Mouse (Mus musculus): ENCODE data around the gene Rhbdf2.

Rhbdf2 gene

GRCm38 (mm10) chr11:116589574-116589973 is 37.2 kb downstream of the Rhbdf2 start:
- DNase-seq (ENCODE audit: extremely low read depth, low read depth) = no peak

DNA sequence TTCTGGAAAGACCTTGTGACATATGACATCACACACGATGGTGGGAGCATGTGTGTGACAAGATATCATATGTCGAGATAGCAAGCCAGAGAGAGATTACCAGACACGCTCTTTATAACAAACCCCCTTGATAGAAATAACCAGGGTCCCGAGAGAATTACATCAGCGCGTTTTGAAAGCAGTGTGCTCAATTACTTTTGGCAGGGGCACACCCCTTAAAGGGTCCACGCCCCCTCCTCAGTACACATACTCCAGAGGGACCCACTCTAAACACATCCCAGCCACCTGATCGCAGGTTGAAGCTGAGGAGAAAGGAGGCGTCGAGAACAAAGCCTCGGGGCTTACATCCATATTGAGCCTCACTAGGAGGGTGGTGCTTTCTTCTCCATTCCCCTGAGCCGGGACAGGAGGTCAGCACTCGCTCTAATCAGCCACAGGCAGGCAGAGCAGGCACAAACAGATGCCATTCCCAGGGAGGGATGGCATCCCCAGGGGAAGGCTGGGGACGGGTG is 37.7 kb downstream of the Rhbdf2 start:
- no peak for DNase-seq (ENCODE audit: extremely low read depth, low read depth)

DNA sequence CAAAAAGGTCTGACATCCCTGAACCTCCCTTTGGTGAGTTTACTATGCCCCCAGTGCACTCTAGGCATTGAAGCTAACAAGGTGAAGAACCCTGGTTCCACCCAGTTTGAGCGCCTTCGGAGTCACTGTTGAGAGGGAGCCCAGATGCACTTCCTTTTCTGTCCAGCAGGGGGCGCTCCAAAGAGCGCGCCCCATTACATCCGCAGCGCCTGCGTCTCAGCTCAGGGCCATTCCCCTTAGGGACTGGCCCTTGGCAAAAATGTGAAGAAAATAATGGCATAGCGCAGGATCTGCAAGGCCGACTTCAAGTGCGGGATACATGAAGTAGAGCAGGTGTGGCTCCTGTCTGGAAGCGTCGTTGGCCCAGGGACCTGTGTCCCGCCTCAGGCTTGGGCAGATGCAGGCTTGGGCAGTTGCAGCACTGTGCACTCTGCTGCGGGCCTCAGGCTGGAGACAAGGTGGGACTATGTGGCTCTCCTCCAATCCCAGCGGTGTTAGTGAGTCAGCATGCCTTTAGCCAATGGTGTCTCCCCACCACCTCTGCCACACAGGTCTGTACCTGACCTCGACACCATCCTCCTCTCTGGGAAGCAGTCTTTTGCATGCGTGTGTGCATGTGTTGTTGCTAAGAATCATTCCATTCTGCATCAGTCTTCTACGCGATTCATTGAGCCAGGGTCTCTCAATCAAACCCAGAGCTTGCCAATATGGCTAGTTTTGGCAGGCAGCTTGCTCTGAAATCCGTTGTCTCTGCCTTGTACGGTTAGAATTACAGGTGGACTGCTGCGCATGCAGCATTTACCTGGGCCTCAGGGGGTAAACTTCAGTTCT is 39.8 kb downstream of the Rhbdf2 start:
- peak; percentile 36 for DNase-seq (ENCODE audit: extremely low read depth, low read depth)

- no peak for DNase-seq (ENCODE audit: extremely low read depth, low read depth)
Measured at GRCm38 (mm10) chr11:116586310-116586709, 40.5 kb downstream of the Rhbdf2 start, which contains the start of gene Aanat. Gene Aanat (plus strand): TSS chr11:116586432.

- no peak for DNase-seq (ENCODE audit: extremely low read depth, low read depth)
Measured at GRCm38 (mm10) chr11:116585682-116586081, 41.1 kb downstream of the Rhbdf2 start.

DNA sequence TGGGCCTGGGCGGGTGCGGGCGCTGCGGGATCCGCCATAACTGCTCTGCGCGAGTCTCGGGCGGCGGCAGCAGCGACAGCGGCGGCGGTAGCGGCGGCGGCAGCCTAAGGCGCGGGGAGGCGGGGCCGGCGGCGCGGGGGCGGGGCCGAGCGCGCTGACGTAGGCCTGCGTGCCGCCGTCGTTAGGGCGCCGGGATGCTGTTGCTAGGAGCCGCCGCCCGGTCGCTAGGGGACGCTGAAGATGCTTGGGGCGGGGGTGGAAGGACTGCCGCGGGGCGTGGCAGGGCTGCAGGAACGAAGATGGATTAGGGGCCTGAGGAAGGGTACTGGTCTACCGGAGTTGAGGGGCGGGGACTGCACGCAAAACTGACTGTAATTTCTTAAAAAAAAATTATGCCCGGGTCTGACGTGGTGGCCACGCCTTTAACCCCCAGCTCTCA is 45.4 kb downstream of the Rhbdf2 start, which contains the start of gene Ube2o:
Gene Ube2o (minus strand): TSS at position 72 of the 439 bp plus-strand sequence.
- peak; percentile 47 for DNase-seq (ENCODE audit: extremely low read depth, low read depth)

DNA sequence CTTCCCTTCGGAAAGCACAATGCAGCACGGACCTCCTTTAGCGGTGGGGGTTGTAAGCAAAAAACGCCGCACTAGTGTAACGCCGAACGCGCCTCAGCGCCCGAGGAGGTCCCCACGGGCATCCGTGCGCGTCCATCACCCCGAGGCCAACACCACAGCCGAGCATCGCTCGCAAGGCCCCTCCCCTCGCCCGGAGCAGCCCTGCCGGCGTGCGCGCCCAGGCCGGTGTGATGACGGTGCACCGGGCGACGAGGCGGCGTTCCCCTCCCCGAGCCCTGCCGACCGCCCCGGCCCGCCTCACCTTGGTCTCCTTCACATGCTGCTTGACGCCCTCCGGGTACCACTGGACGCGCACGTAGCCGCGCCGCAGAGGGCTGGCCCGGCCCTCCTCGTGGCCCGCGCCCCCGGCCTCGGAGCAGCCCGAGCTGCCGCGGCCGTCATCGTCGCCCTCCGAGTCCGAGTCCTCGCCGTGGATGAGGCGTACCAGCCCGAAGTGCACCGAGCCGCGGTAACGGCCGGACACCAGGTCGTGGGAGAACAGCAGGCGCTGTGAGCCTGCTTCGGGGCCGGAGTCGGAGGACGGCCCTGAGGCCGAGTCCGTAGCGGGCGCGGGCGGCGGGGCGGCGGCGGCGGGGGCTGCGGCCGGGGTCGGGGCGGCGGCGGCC is 46.0 kb downstream of the Rhbdf2 start:
- DNase-seq (ENCODE audit: extremely low read depth, low read depth) = no peak

- DNase-seq (ENCODE audit: extremely low read depth, low read depth) = peak; percentile 80
Measured at GRCm38 (mm10) chr11:116580031-116580652, 46.7 kb downstream of the Rhbdf2 start.

DNA sequence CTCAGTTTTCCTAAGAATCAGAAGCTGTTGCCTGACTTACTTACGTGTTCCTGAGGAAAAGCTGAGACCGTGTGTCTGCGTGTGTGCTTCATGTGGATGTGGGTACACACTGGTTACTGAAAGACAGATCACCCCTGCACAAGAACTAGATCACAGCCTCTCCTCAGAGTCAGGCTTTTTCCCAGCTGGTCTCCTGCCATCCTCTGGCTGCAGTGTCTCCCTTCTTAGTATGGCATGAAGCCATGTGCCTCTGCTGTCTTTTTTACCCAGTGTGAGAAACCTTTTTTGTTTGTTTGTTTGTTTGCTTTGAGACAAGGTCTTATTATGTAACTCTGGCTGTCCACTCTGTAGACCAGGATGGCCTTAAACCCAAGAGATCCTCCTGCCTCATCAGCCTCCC is 47.5 kb downstream of the Rhbdf2 start:
- no peak for DNase-seq (ENCODE audit: extremely low read depth, low read depth)

DNA sequence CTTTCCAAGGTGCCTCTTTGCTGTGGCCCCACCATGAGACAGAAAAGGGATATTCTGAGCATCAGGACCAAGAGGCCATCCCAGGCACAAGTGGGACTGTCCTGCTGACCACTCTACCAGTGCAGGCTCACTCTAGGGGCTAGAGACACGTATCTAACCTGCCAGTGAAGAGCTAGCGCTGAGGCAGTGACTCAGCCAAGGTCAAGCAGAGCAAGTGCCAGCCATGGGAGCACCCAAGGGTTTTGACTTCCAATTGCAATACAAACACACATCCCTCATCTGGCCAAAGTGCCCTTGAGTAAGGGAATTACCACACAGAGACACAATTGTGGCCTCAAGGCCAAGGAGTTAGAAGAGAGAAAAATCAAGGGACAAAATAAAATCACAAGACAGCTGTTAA is 51.4 kb downstream of the Rhbdf2 start:
- no peak for DNase-seq (ENCODE audit: extremely low read depth, low read depth)

DNA sequence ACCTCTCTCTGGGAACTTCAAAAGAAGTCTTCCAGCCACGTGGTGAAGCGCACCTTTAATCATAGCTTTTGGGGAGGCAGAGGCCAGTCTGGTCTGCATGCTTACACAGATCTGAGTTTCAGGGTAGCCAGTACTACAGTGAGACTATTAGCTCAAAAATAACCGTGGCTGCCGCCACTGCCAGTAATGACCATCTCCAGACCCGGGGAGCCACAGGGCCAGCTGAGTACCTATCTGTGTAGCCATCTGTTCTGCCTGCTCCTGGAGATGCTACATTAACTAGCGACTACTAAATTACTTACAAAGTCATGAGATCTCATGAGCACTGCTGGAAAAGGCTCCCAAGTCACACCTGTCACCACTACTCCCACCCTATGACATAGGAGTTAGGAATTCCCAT is 51.8 kb downstream of the Rhbdf2 start:
- no peak for DNase-seq (ENCODE audit: extremely low read depth, low read depth)

GRCm38 (mm10) chr11:116574486-116574885 is 52.3 kb downstream of the Rhbdf2 start:
- no peak for DNase-seq (ENCODE audit: extremely low read depth, low read depth)

DNA sequence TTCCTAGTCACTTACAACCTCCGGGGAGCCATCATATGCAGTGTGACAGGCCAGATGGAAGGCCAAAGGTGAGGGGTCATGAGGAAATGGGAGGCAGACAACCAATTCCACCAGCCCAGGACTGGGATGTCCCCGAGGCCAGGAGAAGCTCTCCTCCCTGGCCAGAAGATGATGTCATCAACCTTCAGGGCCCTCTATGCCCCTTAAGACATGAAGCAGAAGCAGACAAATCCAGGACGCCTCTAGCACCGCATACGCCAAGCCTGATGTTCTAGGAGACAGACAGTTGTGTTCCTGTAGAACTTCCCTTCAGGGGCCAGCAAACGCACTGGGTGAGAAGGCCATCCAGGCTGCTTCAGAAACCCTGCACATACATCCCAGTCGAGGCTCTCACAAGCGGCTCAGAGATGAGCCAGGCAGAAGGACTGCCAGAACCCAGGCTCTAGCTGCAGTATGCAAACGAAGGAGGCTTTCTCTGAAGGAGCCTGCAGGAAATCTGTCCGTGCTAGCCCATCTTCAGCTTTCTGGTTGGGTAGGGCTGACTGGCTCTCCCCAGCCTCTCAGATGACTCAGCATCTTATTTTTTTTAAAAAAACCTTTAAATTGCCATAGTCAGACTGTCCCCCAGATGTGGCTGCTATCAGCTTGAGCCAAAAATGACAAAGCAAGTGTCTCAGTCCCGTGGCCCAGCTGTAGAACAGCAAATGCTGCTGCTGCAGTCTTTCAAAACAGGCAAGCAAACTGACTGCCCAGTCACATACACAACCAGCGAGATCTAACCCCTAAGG is 53.9 kb downstream of the Rhbdf2 start:
- peak; percentile 65 for DNase-seq (ENCODE audit: extremely low read depth, low read depth)

DNA sequence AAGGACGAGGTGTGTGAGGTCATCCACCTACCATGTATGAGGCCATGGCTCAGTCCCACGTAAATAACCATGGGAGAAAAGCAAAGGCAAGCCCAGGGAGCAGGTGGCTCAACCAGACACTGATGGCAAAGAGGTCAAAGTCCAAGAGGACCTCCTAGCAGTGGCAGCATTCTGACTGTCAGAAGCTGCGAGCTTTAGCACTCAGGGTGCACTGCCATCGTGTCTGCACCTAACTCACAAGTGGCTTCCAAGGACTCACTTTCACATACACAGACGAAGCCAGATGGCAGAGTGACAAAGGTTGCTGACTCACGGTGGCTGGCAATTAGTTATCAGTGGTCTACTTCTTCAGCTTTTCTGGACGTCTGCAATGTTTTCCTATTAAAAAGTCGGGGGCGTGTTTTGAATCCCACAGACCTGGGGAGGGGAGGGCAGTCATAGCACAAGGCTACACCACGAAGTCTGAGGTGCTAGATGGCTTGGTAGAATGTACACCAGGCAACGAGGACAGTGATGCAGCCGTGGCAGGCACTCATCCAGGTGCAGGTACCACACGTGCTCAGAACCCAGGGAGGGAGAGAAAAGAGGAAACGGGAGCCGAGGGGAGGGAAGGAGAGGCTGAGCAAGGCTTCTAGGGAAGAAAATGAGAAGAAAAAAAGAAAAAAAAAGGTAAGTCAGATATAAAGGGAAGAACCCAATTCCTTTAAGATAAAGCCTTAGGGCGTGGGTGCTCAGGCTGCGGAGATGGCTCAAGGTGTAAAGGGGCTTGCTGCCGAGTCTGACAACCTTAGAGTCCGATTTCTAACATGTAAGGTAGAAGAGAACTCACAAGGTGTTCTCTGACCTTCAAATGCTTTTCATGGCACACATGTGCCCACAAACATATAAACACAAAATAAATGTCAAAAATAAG is 54.8 kb downstream of the Rhbdf2 start:
- peak; percentile 80 for DNase-seq (ENCODE audit: extremely low read depth, low read depth)

DNA sequence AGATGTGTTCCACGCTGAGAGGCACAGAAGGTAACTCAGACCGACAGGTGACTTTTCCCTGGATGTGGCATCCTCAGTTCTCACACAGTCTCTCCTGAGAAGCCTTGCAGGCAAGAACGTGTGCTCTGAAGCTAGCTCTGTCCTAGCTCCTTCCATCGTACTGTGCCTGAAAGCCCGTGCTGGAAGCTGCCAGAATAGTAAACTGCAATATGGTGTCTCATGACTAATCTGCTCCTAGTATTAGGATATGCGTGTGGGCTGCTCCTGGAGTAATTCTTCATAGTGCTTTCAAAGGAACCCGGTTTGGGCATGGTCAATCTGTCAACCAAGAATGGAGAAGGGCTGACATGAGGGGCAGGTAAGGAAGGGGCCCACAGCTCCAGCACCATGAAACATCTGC is 56.0 kb downstream of the Rhbdf2 start:
- no peak for DNase-seq (ENCODE audit: extremely low read depth, low read depth)

- DNase-seq (ENCODE audit: extremely low read depth, low read depth) = no peak
Measured at GRCm38 (mm10) chr11:116567531-116567930, 59.3 kb downstream of the Rhbdf2 start.

DNA sequence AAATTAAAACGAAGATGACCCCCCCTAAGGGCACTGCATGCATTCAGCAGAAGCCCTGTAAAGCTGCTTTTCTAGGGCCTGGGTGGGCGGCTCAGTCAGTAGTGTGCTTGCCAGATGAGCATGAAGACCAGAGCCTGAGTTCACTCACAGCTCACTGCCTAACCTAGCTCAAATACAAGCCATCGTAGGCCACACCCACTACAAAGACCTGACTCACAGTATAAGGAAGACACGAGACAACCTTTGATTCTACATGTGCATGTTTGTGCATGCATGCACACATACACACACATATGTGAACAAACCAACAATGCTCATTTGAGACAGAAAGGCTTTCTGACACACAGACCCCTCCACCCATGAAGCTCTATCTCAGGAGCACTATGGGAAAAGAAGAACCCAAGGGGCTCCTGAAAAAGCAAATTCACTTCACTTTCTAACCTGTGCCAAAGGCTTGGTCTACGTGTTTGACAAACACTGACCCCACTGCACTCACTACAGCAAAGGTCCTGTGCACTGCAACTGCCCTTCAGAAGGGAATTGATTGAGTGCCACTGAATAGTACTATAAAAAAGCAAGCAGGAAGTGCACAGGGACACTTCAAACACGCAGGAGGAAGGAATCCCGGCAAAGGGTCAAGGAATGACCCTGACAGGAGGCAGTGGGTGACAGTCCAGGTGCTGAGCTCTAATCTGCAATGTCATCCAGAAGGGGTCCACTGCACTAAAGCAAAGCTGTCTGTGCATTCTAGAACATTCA is 61.4 kb downstream of the Rhbdf2 start:
- no peak for DNase-seq (ENCODE audit: extremely low read depth, low read depth)

GRCm38 (mm10) chr11:116556308-116556707 is 70.5 kb downstream of the Rhbdf2 start:
- no peak for DNase-seq (ENCODE audit: extremely low read depth, low read depth)

DNA sequence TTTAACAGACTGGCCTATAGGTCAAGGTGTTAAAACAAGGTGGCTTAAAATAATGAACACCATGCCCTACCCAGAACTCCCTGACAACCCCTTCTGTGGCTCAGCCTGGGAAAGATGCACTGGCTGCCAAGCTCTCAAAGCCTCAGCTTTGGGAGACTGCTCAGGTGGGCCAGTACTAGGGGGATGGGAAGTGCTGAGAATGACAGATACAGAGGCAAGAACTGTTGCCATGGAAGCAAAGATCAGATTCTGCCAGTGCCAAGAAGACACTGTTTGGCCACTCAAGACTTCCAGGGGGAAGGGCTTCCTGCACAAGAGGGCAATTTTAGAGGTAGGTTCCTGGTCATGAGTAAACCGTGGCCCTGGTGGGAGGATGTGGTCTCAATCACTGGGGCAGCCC is 71.2 kb downstream of the Rhbdf2 start:
- DNase-seq (ENCODE audit: extremely low read depth, low read depth) = no peak

Measured in MEL-GATA-1-ER (cell line).